20 mouse cellular contexts compared by ENCODE assay signal in the genomic region with DNA sequence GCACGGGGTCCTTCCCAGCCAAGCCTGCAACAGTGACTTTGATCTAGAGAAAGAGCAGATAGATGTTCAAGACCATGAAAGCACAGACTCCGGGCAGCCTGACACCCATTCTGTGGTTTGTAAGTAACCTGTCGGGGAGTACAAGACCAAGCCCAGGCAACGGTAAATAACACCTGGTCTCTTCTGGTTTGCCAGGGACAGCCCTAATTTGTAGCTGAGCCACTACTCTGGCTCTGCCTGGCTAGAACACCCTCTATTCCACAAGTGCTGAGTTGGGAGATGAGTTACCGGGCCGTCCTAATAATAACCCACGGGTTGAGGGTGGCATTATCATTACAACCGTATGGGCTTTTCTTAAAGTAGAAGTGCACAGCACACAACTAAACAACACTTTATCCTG.
"Had no signal": no experiment of that assay in that cellular context is flagged by ENCODE, and none has a peak within 500 bp of the region (broad histone marks: within the 10 kb centered on the region; RNA-seq: fewer than 3 reads in every experiment).

No protein-coding gene starts in this region.

- H3K4me3 ChIP-seq: limb, embryonic 12.5 days; limb, embryonic 15.5 days; midbrain, embryonic 12.5 days; midbrain, embryonic 15.5 days; neural tube, embryonic 12.5 days; neural tube, embryonic 15.5 days had no signal

- H3K9me3 ChIP-seq: limb, embryonic 12.5 days; limb, embryonic 15.5 days; midbrain, embryonic 12.5 days; midbrain, embryonic 15.5 days; neural tube, embryonic 12.5 days; neural tube, embryonic 15.5 days had no signal

- ATAC-seq: intestine, postnatal 0 days; liver, postnatal 0 days; lung, postnatal 0 days; midbrain, embryonic 15.5 days had no signal

- H3K27me3 ChIP-seq: limb, embryonic 12.5 days; limb, embryonic 15.5 days; midbrain, embryonic 12.5 days; midbrain, embryonic 15.5 days; neural tube, embryonic 12.5 days; neural tube, embryonic 15.5 days had no signal

- H3K4me2 ChIP-seq: limb, embryonic 12.5 days; limb, embryonic 15.5 days; liver, embryonic 11.5 days; lung, embryonic 14.5 days; midbrain, embryonic 12.5 days; midbrain, embryonic 15.5 days; neural tube, embryonic 12.5 days; neural tube, embryonic 15.5 days had no signal

- DNase-seq: kidney, postnatal 14 days; kidney, postnatal 4 days; left cerebral cortex, postnatal 4 days; liver, postnatal 0 days; lung, embryonic 14.5 days; right cerebral cortex, adult 18-20 months; right cerebral cortex, postnatal 14 days; thymus, adult 18-20 months; thymus, postnatal 36 days had no signal

- H3K27ac ChIP-seq: limb, embryonic 12.5 days; limb, embryonic 15.5 days; liver, embryonic 14.5 days; macrophage; midbrain, embryonic 12.5 days; midbrain, embryonic 15.5 days; neural tube, embryonic 12.5 days; neural tube, embryonic 15.5 days had no signal

- H3K9ac ChIP-seq: limb, embryonic 12.5 days; limb, embryonic 15.5 days; liver, embryonic 14.5 days; liver, postnatal 0 days; lung, embryonic 14.5 days; midbrain, embryonic 12.5 days; midbrain, embryonic 15.5 days; neural tube, embryonic 12.5 days; neural tube, embryonic 15.5 days had no signal
